Mouse (Mus musculus): ENCODE results near the gene Cdc37l1.
"Not testable (repeated sequence)": the region's sequence is repeated elsewhere in the genome, so short reads cannot be mapped to it uniquely, and the experiment has no call there.

Gene Cdc37l1

DNA sequence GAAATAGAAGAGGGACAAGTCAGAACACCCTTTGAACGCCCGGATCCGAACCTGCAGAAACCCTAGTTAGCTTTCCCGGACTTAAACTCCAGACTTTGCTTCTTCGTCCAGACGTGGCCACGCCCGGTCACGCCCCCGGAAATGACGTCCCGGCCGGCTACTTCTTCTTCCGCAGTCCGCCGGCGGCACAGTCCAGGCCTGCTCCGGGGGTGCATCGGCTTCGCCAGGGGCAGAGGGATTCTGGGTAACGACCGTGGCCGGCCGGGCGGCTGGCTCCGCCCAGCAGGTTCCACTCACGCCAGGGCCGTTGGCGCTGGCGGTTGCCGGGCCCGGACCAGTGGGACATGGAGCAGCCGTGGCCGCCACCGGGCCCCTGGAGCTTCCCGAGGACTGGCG is at the start of gene Cdc37l1:
Cdc37l1 (plus strand) TSS at position 159 of the 396 bp plus-strand sequence.
- DNase-seq, result peak; percentile 99

- no peak for DNase-seq
These were observed 48.9 kb upstream of the Cdc37l1 start for GRCm38 (mm10) chr19:28941271-28941670.

- DNase-seq, result no peak
These were observed 43.4 kb upstream of the Cdc37l1 start for GRCm38 (mm10) chr19:28946782-28947181.

DNA sequence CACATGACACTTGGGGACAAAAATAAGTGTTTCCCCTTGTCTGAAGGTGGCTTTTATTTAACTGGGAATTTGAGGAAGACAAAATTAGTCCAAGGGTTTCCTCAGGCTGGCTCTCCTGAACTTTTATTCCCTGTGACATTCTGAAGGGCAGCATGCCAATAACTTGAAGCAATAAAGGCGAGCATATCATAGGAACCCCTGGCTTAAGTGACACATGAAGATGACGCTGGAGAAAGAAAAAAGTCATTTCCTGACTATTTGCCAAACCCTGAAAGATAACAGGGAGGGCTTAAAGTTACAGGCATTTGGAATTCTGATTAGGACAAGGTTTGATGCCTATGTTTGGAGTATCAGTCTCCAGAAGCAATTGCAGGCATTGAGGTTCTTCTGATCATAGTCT is 42.8 kb upstream of the Cdc37l1 start:
- DNase-seq, result no peak

GRCm38 (mm10) chr19:28951251-28951650 is 38.9 kb upstream of the Cdc37l1 start:
- no peak for DNase-seq

- no peak for DNase-seq
These were observed 27.0 kb upstream of the Cdc37l1 start for GRCm38 (mm10) chr19:28963113-28963512.

GRCm38 (mm10) chr19:28963513-28963841 is 26.7 kb upstream of the Cdc37l1 start:
- no peak for DNase-seq

DNA sequence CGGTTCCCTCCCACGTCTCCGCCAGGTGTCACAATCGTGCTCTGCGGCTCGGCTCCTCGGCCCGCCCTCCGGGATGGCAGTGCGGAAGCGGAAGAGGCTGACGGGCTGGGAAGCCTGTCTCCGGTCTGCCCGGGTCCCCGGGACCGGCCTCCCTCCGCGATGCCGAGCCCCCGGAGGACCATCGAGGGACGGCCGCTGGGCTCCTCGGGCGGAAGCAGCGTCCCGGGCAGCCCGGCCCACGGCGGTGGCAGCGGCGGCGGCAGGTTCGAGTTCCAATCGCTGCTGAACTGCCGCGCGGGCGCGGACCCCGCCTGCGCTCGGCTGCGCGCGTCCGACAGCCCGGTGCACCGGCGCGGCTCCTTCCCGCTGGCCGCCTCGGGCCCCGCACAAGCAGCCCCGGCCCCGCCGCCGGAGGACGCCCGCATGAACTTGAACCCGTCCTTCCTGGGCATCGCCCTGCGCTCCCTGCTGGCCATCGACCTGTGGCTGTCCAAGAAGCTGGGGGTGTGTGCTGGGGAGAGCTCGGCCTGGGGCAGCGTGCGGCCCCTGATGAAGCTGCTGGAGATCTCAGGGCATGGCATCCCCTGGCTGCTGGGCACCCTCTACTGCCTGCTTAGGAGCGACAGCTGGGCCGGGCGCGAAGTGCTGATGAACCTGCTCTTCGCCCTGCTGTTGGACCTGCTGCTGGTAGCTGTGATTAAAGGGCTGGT is 26.2 kb upstream of the Cdc37l1 start, which contains the start of gene Plpp6:
Plpp6 (plus strand) TSS at position 112 of the 710 bp plus-strand sequence.
- DNase-seq, result peak; percentile 88 to 91

- no peak for DNase-seq
These were observed 25.6 kb upstream of the Cdc37l1 start for GRCm38 (mm10) chr19:28964552-28964903.

GRCm38 (mm10) chr19:28967652-28968051 is 22.5 kb upstream of the Cdc37l1 start, which contains the start of gene 4430402I18Rik:
Gene 4430402I18Rik, minus strand, starts transcription at chr19:28967800.
- peak; percentile 36 to 43 for DNase-seq

DNA sequence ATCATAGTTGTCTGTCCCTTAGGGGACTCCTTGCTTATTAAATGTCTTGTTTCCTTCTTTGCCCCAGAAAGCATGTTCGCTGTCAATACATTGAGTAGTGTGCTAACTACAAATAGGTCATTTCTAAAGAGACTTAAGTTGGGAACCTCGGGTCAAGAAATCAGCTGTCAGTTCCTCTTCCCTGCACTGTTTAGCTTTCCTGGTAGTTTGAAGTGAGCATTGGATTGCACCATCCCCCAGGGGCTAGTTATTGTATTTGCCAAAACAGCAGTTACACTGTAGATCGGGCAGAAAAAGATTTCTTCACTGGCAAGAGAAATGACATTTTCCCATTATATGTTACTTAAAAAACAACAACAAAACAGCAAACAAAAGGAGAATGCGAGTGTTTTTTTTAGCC is 22.0 kb upstream of the Cdc37l1 start:
- DNase-seq, result no peak

DNA sequence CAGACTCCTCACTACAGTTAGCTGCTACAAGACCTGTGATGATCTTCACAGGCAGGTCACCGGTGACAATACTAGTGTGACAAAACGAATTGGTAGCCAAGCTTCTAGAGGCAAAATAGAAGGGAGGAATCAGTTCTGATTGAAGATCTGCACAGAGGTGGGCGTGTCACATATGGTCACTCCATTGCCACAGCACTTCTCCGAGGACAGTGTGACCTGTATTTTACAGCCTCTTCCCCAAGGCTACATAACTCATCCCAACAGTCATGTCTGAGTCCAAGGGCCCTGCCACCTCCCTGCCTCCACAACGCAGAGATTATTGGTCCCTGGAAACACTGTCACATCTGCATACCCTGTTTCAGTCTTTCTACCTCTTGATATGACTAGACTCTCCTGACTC is 20.9 kb upstream of the Cdc37l1 start:
- no peak for DNase-seq

- peak in 1 of 2 experiments; percentile 34 for DNase-seq
These were observed 19.9 kb upstream of the Cdc37l1 start for GRCm38 (mm10) chr19:28970251-28970650.

DNA sequence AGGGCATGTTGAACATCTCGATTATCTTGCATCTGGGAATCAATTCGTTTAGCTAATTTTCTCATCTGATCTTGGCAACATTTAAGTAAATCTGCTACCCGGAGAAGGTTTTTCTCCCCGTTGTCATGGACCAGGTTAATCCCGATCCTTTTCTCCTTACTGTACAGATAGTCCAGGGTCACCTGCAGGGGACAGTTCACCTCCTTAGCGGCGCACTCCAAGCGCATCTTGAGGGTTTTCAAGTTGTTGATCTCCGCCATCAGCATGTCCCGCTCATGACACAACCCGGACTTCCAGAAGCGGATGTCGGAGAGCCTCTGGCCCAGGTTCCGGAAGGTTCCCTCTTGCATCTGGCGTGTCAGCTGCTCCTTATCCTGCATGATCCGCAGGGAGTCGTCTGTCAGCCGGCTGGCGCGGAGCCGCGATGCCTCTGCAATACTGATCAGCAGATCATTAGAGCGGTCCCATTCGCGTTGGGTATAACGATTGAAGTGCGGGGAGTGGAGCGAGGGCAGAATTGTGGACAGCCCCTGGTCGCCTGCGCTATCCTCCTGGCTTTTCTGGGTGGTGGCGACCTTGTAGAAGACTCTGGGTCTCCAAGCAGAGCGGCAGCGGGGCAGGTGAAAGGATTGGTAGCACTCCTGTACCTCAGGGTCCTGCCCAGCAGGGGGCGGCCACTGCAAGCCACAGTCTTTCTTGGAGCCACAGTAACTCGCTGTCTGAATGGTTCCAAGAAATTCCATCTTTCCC is 15.1 kb upstream of the Cdc37l1 start:
- DNase-seq, result peak; percentile 76 to 83

- no peak for DNase-seq
These were observed 7.5 kb upstream of the Cdc37l1 start for GRCm38 (mm10) chr19:28982617-28983016.

DNA sequence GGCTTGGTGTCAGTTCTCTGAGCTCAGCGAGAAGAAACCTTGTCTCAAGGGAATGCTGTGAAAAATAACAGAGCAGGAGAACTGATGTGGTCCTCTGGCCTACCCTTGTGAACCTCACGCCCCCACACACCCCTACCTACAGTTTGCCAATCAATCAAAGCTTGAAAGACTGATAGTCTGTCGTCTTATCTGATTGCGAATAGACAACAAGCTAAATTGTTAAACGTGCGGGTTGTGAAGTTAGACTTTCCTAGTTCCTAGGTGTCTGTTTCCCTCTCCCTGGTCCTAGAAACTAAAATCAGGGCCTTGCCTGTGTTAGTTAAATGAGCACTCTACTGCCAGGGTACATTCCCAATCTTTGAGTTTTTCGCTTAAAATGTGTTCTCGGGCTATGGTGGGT is 637 bp upstream of the Cdc37l1 start:
- no peak for DNase-seq

GRCm38 (mm10) chr19:28990590-28991221 is 554 bp downstream of the Cdc37l1 start:
- DNase-seq, result no peak

DNA sequence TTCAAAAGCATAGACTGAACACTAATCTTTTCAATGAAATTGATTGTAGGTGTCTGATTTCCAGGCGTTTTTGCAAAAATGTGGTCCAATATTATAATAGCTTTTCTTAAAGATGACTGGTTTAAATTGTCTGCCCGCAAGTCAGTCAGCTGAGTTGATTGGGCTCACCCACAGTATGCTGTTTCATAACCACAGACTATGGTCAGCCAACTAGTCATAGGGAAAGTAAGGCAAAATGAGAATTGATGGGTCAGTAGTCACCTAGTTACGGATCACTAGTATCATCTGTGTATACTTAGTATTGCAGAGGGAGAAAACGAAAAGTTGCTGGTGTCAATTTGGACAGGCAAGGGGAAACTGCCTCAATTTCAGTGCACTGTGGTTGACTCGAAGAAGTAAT is 1.2 kb downstream of the Cdc37l1 start:
- DNase-seq, result no peak

DNA sequence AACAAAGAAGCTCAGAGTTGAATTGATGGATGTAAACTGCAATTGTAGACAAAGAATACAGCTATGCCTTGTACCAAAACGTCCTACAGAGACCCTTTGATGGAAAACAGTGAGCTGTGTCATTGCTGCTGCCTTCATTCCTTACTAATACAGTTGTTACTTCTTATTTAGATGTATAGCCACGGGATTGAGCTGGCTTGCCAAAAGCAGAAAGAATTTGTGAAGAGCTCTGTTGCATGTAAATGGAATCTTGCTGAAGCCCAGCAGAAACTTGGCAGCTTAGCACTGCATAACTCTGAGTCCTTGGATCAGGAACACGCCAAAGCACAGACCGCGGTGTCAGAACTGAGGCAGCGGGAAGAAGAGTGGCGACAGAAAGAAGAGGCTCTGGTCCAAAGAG is 4.7 kb downstream of the Cdc37l1 start:
- DNase-seq, result peak; percentile 29 to 56

DNA sequence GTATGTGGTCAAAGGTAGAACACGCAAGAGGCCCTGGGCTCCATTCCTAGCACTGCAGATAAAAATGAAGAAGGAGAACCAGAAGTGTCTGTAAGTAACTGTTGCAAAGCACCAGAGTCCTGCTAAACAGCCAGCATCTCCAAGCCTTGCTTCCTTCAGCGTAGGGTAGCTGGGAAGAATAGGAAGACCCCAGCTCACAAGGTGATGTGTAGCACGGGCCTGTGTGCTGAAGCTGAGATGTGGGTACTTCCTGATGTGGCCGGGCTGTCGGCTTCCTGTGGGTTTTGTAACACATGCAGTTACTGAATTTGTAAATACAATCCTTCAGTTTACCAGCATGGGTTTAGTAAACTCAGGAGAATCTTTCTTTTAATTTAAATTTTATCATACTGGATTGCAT is 5.2 kb downstream of the Cdc37l1 start:
- no peak for DNase-seq

GRCm38 (mm10) chr19:28997976-28998630 is 8.0 kb downstream of the Cdc37l1 start:
- no peak for DNase-seq

- not testable (repeated sequence) for DNase-seq
These were observed 10.2 kb downstream of the Cdc37l1 start for GRCm38 (mm10) chr19:29000321-29000720.

DNA sequence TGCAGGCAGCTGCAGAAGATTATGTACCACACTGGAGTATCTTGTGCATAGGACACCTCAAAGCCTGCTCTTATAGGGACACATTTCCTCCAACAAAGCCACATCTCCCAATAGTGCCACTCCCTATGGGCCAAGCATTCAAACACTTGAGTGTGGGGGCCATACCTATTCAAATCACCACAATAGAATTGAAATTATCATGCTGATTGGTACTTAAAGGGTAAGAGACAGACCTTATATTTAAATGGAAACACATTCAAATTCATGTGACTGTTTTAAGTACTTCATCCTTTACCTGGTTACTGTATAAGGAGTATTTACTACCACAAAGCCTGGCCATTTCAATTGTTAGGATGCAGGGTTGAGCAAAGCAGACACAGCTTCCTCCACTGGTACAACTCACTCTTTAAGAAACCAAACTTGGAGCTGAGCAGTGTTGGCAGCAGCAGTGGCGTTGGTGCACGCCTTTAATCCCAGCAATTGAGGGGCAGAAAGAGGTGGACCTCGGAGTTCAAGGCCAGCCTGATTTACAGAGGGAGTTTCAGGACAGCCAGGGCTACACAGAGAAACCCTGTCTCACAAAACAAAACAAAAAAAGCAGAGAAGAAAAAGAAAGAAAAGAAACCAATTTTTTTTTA is 18.0 kb downstream of the Cdc37l1 start:
- no peak for DNase-seq

All from lung, postnatal 4 days (tissue).